Mouse (Mus musculus) thymus, postnatal 10 days (tissue): Measurements from ENCODE around the gene Hsd17b11.
"Not testable (repeated sequence)": the region's sequence is repeated elsewhere in the genome, so short reads cannot be mapped to it uniquely, and the experiment has no call there.

Experiments
- DNase-seq, 2 experiments: peaks; one replicate each; pipeline ENCODE4 v3.0.0; 2021; ENCODE audit warnings: low spot score in 2 of 2

The Hsd17b11 gene

DNA sequence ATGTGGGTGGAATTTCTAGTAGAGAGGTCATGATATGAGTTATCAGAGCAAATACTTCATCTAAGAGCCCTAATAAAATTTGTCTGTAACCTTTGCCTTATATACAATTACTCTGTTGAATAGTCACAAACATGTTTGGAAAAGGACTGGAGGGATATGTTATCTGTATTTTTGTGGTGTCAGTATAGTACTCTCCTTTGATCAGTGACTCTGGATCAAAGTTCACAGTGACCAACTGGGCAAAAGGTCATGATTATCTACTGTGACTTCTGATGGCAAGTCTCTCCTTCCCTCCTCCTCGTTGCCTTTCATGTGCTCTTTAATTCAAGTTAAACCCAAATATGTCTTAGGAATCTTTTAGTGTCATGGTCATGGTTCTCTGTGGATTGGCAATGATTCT is 14.1 kb upstream of the Hsd17b11 start:
- DNase-seq, result no peak

DNA sequence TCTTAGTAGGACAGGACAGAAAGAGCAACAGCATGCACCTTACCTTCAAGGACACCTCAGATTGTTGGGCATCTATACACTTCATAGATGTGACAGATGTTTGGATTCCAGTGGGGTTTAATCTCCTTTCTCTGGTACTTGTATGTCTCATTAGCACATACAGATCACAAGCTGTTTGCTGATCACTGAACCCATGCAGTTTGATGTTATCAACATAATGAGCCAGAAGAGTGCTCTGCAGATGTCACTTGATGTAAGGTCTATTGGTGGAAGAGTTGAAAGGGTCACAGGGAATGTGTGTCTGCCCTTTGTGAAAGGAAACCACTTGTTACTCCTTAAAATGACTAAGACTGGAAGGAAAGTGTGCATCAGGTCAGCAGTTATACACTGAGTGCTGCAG is 13.3 kb upstream of the Hsd17b11 start:
- no peak for DNase-seq

DNA sequence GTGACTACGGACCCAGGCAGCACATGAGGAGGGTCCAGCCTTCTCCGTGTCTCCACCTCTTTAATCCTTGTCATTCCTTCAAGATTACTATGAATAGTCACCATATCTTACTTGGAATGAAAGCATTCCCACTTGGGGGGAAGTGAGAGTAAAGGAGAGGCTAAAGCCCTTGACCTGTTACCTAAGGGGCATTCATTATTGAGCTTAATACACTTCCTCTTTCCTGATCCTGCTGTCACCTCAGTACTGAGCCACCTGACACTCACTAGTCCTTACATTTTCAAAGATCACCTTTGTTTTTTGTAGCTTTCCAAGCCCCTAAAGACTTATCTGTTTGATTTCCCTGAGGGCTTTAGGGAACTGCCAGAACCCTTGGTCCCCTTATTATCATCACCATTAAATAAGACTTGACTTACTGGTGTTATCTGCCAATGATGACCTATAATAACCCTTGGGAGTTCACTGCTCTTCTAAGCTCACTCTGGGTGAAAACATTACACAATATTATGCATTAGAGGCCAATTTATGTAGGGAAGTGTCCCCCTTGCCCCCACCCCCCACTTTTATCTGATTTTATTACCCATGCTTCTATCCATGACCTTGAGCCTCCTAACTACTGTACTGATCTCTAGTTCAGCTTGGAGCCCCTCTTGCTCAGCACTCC is 10.8 kb upstream of the Hsd17b11 start:
- no peak for DNase-seq

DNA sequence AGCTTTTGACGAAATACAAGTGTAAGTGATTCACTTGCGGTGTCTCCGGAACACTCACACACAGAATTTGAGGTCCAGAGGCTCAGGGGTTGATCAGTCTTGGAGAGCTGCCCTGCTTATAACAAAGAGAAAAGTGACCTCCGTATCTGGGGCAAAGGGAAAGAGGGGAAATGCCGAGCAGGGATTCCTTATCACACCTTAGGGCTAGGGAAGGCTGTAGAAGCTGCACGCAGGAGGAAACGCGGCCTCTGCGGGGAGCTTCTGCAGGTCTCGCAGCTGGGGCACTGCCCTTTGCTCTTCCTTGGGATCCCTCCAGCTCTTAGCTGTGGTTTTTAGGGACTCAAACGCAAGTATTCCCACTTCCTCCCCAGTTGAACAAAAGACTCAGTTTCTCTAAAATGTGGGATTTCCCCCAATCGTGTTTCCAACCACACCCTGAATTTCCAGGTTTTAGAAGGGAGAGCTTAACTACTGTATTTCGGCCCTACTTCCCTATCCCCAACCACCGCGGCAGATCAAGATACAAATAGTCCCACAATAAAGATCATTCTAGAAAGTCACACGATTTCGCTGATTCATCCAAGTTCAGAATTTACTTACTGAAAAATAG is 3.6 kb upstream of the Hsd17b11 start:
- DNase-seq, result no peak

DNA sequence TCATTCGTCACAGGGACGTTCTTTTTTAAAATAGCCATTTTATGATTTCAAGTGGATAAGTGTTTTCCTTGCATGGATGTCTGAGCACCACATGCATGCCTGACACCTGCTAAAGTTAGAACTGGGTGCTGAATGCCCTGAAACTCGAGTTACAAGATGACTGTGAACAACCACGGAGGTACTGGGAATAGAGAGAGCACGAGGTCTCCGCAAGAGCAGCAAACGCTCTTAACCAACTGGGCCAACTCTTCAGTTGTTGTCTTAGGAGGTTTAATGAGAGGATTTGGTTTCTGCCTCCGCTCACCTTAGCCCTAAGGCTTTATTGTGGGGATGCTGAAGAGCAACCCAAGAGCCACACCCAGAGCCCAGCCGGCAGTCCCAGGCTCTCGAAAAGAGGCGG is 3.0 kb upstream of the Hsd17b11 start:
- no peak for DNase-seq

DNA sequence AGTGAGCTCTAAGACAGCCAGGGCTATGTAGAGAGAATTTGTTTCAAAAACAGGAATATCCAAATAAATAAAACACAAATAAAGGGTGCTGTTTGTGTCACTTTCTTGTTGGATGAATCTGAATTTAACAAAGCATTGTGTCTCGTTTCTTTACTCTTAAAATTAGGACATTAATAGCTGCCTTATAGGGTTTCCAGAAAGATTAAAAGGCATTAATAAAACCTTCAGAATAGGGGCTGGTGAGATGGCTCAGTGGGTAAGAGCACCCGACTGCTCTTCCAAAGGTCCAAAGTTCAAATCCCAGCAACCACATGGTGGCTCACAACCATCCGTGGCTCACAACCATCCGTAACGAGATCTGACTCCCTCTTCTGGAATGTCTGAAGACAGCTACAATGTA is 2.5 kb upstream of the Hsd17b11 start:
- not testable (repeated sequence) for DNase-seq

DNA sequence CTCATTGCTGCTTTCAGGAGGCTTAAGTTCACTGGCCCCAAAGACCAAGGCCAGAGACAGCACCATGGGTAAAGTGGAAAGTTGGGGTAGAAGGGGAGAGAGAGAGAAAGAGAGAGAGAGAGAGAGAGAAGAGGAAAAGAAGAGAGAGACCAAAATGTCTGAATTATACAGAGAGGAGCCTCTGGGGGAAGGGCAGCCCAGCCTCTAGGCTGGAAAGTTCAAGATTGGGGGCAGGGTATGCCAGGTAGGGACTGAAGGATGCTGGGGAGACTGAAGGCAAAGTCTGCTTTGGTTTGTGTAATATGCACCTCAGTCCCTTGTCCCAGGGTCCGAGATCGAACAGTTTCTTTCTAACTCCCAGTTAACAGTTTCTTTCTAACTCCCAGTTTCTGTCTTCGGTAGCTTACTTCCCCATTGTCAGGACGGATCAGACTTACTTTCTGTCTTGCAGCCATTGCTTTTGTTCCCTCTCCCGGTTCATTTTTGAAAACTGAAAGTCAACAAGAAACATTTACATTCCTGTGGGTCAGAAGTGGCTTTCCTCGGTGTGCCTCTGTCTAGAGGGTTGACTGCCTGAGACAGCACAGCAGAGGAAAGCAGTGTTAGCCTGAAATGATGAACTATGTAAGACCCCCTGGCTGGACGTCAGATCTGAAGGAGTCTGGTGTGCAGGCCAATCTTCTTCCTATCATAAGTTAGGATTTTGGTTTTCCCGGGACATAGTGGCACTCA is 1.7 kb upstream of the Hsd17b11 start:
- DNase-seq, result no peak

DNA sequence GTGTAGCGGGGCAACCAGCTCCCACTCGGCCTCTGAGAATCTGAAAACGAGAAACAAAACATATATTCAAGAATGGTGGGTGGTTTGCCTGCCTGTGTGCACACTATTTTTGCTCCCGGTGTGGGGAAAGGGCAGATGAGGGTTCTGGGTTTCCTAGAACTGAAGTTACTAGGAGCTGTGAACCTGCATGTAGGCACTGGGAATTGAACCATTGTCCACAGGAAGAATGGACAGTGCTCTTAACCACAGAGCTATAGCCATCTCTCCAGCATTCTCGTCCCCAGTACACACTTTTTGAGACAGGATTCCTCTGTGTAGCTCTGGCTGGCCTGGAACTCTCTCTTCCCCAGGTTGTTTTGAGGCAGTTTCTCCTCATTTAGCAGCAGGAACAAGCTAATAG is 839 bp upstream of the Hsd17b11 start:
- DNase-seq, result no peak

DNA sequence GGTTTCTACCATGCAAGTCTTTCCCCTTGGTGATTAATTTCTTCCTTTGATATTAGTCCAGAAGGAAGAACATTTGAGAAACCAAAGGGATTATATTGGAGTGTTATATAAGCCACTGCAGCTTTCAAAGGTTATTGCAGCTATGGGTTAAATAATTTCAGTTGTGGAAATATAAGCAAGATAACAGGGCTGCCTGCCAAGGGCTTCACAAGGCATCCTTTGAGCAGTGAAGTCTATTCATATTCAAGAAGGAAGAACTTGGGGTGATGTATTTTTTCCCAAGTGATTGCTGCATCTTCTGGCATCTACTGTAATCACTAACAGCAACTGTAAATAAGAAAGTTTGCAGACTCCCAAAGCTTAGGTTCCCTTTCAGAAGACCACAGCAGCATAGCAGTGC is 10.3 kb downstream of the Hsd17b11 start:
- no peak for DNase-seq

DNA sequence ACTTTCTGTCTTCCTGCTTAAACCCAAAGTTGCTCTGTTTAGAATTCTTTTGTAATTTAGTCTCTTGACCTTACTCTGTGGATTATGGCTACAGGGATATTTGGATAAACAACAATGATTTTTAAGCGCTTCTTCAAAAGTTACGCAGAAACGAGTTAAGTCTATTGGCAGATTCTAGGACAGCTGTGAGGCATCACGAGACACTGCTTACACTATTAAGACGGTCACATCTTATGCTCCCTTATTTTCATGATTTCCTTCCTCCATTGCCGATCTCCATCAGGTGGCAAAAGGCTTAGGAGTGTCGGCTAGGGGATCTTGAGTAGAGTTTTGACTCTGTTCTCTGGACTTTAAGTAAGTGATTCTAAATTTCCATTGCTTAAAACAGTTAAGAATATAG is 11.5 kb downstream of the Hsd17b11 start:
- no peak for DNase-seq

DNA sequence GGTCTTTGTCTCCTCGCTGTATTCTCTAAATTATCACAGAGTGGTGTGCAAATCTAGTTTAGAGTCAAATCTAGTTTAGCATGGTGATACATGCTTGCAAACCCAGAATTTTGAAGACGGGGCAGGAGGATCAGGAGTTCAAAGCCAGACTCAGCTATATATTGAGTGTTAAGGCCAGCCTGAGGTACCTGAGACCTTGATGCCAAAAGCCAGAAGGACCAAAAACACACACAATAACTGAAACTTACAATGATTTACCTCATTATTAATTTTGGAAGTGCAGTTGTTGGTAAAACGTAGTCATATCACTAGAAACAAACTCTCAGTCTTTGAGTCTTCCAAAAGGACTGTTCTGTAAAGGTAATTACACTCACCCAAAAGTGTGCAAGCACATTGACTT is 12.3 kb downstream of the Hsd17b11 start:
- no peak for DNase-seq

DNA sequence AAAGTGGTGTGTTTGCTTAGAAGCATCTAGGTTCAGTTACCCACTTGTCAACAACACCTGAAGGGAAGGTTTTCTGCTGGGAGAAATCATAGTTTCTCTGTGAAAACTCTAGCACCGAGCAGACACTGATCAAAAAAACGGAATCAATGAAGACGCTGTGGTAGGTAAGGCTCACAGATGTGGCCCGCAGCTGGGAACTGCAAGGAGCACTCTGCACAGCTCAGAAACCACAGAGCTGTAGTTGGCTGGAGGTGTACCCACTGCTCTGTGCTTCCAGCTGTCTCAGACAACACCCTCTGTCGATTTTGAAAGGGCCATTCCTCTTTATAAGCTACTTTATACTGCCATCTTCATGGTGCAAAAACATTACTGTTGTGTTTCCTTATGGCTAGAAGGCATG is 13.9 kb downstream of the Hsd17b11 start:
- DNase-seq, result peak; percentile 69 to 71

DNA sequence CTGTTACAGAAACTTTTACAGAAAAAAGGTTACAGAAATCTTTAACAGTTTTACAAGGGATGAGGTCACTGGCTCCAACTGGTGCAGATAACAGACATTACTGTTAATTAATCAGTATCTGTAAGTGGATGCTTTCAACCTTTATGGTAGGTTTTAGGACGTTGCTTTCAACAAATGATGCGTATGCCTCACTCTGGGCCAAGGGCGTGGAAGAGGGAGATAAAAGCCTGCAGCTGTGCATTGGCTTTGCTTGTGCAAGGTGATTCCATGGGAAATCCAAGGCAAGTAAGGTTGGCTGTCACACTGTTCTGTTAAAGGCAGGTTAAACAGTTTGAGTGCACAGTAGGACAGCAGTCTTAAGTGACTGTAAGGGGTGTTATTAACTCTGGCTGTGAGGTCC is 14.9 kb downstream of the Hsd17b11 start:
- no peak for DNase-seq

DNA sequence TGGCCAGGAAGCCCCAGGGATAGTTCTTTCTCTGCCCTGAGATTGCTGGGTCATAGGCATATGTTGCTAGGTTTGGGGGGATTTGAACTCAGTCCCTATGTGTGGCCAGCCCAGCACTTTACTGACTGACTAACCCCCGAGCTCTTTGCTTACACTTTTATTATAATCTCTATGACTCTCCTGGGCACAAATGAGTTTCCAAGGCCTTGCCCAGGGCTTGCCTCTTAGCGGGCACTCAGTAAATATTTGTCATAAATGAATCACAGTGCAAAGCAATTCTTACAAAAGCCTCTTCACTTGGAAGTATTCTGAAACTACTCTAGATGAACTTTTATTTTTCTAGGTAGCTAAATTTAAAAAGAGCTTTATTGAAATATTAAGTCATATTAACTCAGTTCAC is 17.8 kb downstream of the Hsd17b11 start:
- DNase-seq, result no peak

DNA sequence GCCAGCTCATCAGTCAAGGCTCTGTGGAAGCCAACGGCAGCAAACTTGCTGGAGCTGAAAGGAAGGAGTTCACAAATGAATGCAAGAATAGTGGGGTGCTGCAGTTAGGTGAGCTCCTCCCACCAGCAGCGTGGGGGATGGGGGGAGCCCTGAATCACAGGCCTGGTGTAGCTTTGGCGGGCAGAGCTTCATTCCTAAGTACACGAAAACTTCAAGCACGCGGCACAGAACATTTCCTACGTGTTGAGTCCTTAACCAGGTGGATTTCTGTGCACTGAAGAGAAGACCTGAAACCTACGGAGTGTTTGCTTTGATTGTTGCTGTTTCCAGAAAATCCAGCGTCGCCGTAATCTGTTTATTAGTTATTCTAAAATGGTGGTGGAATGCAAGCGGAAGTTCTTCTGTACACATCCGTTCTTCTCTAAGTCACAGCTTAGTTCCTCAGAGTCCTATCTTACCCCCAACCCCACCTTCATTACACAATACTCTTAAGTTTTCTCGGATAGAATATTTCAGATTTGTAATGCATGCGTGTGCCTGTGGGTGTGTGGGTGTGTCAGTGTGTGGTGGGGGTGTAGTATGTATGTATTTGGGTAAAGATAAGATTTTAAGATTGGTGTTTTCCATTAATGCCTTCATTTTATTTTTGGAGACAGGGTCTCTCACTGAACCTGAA is 18.3 kb downstream of the Hsd17b11 start:
- no peak for DNase-seq

DNA sequence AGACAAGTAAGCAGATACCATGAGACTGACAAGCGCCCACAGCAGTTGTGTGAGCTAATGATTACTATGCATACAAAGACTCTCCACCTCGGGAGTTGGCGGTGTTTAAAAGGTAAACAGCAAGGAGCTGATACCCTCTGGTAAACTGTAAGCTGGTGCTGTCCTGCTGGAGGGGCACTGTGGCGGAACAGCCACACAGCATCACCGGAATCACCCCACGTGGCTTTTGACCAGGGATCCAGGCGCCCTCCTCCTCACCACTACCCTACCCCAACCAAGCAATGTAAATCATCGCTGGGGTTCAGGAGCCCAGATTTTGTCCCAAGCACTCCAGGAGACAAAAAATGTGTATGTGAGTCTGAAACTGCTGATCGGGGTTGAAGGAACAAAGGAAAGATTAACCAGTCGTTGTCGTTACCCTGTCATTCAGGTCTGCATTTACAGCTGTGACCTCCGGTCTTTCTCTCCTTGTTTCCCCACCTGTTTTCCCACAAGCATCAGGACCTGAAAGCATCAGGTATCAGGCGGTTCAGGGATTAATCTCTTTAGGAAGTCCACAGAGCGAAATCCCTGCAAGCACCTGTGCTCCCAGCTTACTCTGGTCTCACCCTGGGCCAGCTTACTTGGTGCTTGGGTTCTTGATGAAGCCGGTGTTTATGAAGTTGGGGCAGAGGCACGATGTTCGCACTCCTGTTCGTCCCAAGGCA is 19.0 kb downstream of the Hsd17b11 start:
- no peak for DNase-seq

DNA sequence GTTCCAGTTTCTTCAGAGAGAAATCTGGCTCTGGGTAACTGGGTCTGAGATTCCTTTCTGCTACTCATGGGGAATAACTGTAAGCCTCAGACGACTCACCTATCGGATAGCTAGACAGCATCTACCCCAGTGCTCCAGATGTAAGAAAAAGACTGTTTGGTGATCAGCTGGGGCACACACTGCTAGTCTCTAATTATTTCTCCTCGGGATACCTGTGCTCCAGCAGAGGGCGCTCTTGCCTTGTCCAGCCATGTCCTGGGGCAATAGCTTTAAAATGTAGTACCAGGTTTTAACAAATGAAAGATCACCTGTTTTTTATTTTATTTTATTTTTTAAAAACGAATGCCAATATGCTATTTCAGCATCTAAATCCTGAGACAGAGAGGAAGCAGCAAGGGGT is 22.0 kb downstream of the Hsd17b11 start:
- peak; percentile 62 to 89 for DNase-seq

DNA sequence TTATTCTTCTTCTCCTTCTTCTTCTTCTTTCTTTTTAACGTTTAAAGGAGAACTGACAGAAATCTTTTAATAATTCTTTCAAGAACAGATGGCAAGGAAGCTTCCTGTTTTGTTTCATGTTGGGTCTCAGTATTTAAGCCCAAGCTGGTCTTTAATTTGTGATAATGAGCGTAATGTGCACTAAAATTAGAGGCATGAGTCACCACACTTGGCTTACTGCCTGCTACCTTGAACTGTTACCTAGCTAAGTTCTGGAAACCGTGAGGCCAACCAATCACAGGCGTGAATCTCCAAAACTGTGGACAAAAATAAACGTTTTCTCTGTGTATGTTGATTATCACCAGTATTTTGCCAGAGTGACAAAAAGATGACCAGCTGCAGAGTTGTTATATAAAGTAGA is 23.0 kb downstream of the Hsd17b11 start:
- no peak for DNase-seq

DNA sequence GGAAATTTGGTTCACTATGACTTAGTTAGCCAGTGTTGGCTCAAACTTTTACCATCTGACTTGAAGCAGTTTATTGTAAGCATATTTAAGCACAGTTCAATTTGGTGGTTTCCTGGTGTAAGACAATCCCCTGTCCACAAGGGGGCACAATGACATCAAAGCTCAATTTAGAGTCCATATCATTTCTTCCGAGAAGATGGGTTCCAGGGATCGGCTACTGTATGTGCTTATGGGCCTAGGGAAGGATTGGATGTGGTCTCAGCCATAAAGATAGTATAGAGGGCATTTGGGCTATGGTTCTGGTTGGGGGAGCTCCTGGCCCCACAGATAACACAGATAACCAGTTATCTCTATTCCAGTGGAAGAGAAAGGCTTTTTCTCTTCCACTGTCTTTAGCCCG is 26.5 kb downstream of the Hsd17b11 start:
- peak in 1 of 2 experiments; percentile 36 for DNase-seq

DNA sequence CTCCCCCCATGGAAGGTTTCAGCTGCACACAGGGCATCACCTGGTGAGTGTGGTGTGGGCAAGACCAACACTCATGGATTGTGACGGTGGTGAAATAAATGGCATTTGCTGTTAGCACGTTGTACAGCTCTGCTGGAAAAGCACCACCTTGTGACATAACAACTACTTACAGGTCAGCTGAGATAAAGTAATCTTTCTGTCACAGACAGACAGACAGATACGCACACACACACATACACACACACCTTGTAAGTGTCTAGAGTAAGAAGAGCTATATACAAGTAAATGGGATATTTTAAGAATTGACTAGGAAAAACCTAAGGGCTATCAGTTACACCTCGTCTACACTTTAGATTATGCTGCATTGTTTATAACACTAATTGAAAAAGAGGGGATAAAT is 27.1 kb downstream of the Hsd17b11 start:
- DNase-seq, result no peak

DNA sequence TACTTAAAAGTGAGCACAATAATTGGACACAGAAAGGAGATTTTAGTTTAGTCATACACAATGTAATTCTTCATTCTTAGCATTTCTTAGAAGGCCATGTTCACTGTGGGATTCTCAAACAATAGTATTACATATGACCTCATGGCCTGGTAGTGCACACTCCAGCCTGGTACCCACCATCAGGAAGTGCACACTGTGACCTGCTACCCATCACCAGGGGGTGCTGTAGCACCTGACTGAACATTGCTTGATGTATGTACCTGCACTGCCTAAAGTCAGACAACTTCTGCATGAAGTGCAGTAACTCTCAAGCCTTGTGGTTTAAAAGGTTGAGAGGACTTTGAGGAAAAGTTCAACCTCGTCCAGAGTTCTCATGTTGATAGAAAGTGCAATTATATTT is 28.1 kb downstream of the Hsd17b11 start:
- DNase-seq, result peak in 1 of 2 experiments; percentile 54

DNA sequence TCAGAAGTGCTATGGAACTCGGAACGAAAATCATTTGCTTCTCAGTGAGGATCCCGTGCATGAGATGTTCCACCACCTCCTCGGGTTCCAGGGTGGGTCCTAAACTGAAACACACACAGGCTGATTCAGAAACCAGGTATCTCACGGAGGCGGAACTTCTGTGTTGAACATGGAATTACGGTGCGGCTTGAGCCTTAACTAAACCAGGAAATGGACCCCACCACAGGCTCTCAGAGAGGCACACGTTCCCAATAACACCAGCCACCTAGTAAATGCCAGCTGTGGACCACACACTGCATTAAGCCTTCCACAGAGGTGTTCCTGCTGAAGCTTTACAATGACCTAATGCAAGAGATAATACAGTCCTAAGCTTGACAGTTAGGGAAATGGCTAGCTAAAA is 28.9 kb downstream of the Hsd17b11 start:
- no peak for DNase-seq
